Mouse (Mus musculus) monocyte, adult 2 months (primary cell): ENCODE data around the gene Rassf2.
A peak's percentile ranks its signal among the peaks of the same experiment; 100 is the strongest.

Source experiments
- DNase-seq, 2 experiments: peaks; one replicate each; pipeline ENCODE4 v3.0.0; 2022; ENCODE audit warnings: low spot score in 2 of 2, low read depth in 1 of 2

Gene Rassf2

GRCm38 (mm10) chr2:132034590-132035469, 4.8 kb upstream of the Rassf2 start:
- no peak for DNase-seq

- no peak for DNase-seq
These were observed 1.5 kb upstream of the Rassf2 start for GRCm38 (mm10) chr2:132031364-132032095.

- no peak for DNase-seq
These were observed 633 bp upstream of the Rassf2 start for GRCm38 (mm10) chr2:132030418-132031363.

- peak in 1 of 2 experiments; percentile 50 for DNase-seq
These were observed 1.0 kb downstream of the Rassf2 start for GRCm38 (mm10) chr2:132028894-132029605.

- no peak for DNase-seq
These were observed 2.0 kb downstream of the Rassf2 start for GRCm38 (mm10) chr2:132028107-132028506.

- no peak for DNase-seq
These were observed 2.7 kb downstream of the Rassf2 start for GRCm38 (mm10) chr2:132027366-132027765.

GRCm38 (mm10) chr2:132024028-132024427, 6.0 kb downstream of the Rassf2 start:
- DNase-seq: no peak

- DNase-seq: no peak
These were observed 7.4 kb downstream of the Rassf2 start for GRCm38 (mm10) chr2:132022621-132023020.

- DNase-seq: no peak
These were observed 8.4 kb downstream of the Rassf2 start for GRCm38 (mm10) chr2:132021616-132022015.

- no peak for DNase-seq
These were observed 9.0 kb downstream of the Rassf2 start for GRCm38 (mm10) chr2:132020991-132021541.

GRCm38 (mm10) chr2:132020420-132020819, 9.6 kb downstream of the Rassf2 start:
- DNase-seq: no peak

GRCm38 (mm10) chr2:132019372-132019811, 10.7 kb downstream of the Rassf2 start:
- peak; percentile 42 to 48 for DNase-seq

- no peak for DNase-seq
These were observed 11.9 kb downstream of the Rassf2 start for GRCm38 (mm10) chr2:132018156-132018555.

- DNase-seq: no peak
These were observed 12.4 kb downstream of the Rassf2 start for GRCm38 (mm10) chr2:132017611-132018010.

- DNase-seq: no peak
These were observed 14.0 kb downstream of the Rassf2 start for GRCm38 (mm10) chr2:132016034-132016433.

GRCm38 (mm10) chr2:132013152-132013551, 16.9 kb downstream of the Rassf2 start:
- no peak for DNase-seq

GRCm38 (mm10) chr2:132010781-132011180, 19.3 kb downstream of the Rassf2 start:
- no peak for DNase-seq

GRCm38 (mm10) chr2:132008186-132008585, 21.9 kb downstream of the Rassf2 start:
- DNase-seq: no peak

GRCm38 (mm10) chr2:132007475-132007819, 22.6 kb downstream of the Rassf2 start:
- DNase-seq: no peak
